Mouse (Mus musculus): ENCODE results near the gene Tbk1. TPM values are rescaled to one million over a fixed set of nuclear protein-coding genes. Genes with fewer than 3 reads are reported as not detected.

Tbk1 gene
- total and polyA plus RNA-seq, 3 experiments = 7.2 to 15.6 (median 14.9) TPM

DNA sequence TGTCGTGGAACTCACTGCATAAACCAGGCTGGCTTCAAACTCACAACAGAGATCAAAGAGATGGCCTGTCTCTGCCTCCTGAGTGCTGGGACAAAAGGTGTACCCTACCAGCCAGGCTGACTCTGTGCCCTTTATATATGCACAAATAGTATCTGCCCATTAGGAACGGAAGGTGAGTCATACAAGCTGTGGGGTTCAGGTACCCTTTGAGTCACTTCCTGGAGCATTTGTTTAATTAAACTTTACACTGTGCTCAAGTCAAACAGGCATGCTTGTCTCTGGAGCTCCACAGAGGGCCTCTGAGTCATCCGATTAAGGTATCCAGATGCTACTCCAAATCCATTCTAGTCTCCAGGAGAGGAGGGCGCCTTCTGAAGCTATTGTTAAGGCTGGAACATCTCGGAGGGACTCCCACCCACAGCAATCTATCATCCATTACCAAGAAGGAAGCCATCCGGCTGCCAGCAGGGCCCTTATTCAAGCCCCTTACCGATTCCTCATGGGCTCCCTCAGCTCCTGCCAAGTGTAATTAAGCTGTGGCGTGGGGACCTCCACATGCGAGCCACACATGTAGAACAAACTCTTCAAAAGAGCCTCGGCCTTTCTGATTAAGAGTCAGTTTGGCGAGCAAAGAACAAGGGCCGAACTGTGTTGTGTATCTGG is 65.5 kb downstream of the Tbk1 start:
- Histone ChIP-seq H3K27me3 (ENCODE audit: control insufficient read depth, insufficient read depth, low read length) (no peaks in the 10 kb centered on the region), H3K79me2 (replicated peaks; ENCODE audit: control insufficient read depth, insufficient read depth, low read length) (no peaks in the 10 kb centered on the region), H3K9ac (ENCODE audit: low read depth, low read length) (no peak overlapping the region), H3K27ac (no peak overlapping the region), H3K4me1 (ENCODE audit: control insufficient read depth, insufficient read depth, low read length) (peaks cover 2% of the 10 kb centered on the region), H3K4me3 (no peak overlapping the region), H3K36me3 (ENCODE audit: control insufficient read depth, insufficient read depth, low read length) (no peaks in the 10 kb centered on the region)
- DNase-seq = no peak
- intact Hi-C loops (cut with DNase I) = no loop called here
- 55% methylated on average over 12 of the region's 12 CpGs for WGBS
- TF ChIP-seq CTCF (IDR thresholded peaks at IDR 0.05) = no peak
- TF ChIP-seq POLR2A (IDR thresholded peaks at IDR 0.05; ENCODE audit: insufficient read depth, low read depth, low read length) = no peak
- no peak for TF ChIP-seq EP300 (IDR thresholded peaks at IDR 0.05; ENCODE audit: insufficient read depth, low read depth, low read length)

DNA sequence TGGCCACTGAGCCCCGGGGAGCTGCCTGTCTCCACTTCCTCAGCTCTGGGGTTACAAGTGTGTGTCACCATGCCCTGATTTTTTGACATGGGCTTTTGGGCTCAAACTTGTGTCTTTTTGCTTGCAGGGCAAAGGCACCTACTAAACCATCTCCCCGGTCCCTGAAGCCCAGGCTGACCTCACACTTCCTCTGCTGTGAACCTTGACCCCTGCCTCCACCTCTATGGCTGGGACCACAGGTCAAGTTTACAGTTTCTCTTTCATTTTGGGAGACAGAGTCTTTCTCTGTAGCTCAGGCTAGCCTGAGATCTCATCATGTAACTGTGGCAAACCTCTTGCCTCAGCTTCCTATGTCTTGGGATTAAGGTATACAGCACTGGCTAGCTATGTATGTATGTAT is 66.9 kb downstream of the Tbk1 start:
- H3K36me3 ChIP-seq (ENCODE audit: control insufficient read depth, insufficient read depth, low read length) = no peaks in the 10 kb centered on the region
- H3K27me3 ChIP-seq (ENCODE audit: control insufficient read depth, insufficient read depth, low read length) = no peaks in the 10 kb centered on the region
- H3K9ac ChIP-seq (ENCODE audit: low read depth, low read length) = no peak overlapping the region
- TF ChIP-seq CTCF (IDR thresholded peaks at IDR 0.05) (no peak), POLR2A (IDR thresholded peaks at IDR 0.05; ENCODE audit: insufficient read depth, low read depth, low read length) (no peak), EP300 (IDR thresholded peaks at IDR 0.05; ENCODE audit: insufficient read depth, low read depth, low read length) (no peak)
- WGBS = 62% methylated on average over 2 of the region's 2 CpGs
- no peak overlapping the region for H3K27ac ChIP-seq
- H3K4me1 ChIP-seq (ENCODE audit: control insufficient read depth, insufficient read depth, low read length) = peaks cover 2% of the 10 kb centered on the region
- DNase-seq = no peak
- intact Hi-C loops (cut with DNase I) = no loop called here
- no peak overlapping the region for H3K4me3 ChIP-seq
- no peaks in the 10 kb centered on the region for H3K79me2 ChIP-seq (replicated peaks; ENCODE audit: control insufficient read depth, insufficient read depth, low read length)

DNA sequence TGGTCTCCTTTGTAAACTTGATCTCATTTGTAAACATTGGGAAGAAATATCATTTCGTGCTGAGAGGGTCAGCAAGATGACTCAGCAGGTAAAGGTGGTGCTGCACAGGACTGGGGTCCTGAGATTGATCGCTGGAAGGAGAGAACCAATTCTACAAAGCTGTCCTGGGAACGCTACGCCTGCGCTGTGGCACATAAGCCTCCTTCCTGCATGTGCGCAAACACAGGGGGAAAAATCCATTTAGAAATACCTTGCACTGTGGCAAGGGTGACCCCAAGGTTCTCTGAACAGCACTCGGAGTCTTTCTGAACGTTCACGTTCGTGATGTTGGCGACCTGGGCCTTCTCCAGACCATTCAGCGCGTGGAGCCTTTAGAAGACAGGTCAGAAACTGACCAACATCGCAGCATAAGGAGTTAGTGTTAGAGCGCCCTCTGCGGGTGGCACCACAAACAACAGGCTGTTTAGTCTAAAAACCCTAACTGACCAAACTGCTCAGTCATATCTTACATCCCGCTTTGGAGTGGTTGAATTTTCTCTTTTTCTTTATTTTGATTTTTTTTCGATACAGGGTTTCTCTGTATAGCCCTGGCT is 70.5 kb downstream of the Tbk1 start:
- Histone ChIP-seq H3K9ac (ENCODE audit: low read depth, low read length) (no peak overlapping the region), H3K27ac (no peak overlapping the region), H3K4me1 (ENCODE audit: control insufficient read depth, insufficient read depth, low read length) (peaks cover 2% of the 10 kb centered on the region), H3K27me3 (ENCODE audit: control insufficient read depth, insufficient read depth, low read length) (no peaks in the 10 kb centered on the region), H3K36me3 (ENCODE audit: control insufficient read depth, insufficient read depth, low read length) (no peaks in the 10 kb centered on the region), H3K79me2 (replicated peaks; ENCODE audit: control insufficient read depth, insufficient read depth, low read length) (no peaks in the 10 kb centered on the region), H3K4me3 (no peak overlapping the region)
- peak; percentile 94 for TF ChIP-seq CTCF (IDR thresholded peaks at IDR 0.05)
- no peak for TF ChIP-seq POLR2A (IDR thresholded peaks at IDR 0.05; ENCODE audit: insufficient read depth, low read depth, low read length)
- 0 out of 2 replicates have a peak, but pooled peaks have one; percentile 86 for TF ChIP-seq EP300 (IDR thresholded peaks at IDR 0.05; ENCODE audit: insufficient read depth, low read depth, low read length)
- WGBS = 31% methylated on average over 18 of the region's 18 CpGs
- peak; percentile 83 to 89 for DNase-seq
- intact Hi-C loops (cut with DNase I) = loop anchor here (1.0 kb wide), 1 partner anchor 107 kb away; no protein-coding TSS in a partner anchor

DNA sequence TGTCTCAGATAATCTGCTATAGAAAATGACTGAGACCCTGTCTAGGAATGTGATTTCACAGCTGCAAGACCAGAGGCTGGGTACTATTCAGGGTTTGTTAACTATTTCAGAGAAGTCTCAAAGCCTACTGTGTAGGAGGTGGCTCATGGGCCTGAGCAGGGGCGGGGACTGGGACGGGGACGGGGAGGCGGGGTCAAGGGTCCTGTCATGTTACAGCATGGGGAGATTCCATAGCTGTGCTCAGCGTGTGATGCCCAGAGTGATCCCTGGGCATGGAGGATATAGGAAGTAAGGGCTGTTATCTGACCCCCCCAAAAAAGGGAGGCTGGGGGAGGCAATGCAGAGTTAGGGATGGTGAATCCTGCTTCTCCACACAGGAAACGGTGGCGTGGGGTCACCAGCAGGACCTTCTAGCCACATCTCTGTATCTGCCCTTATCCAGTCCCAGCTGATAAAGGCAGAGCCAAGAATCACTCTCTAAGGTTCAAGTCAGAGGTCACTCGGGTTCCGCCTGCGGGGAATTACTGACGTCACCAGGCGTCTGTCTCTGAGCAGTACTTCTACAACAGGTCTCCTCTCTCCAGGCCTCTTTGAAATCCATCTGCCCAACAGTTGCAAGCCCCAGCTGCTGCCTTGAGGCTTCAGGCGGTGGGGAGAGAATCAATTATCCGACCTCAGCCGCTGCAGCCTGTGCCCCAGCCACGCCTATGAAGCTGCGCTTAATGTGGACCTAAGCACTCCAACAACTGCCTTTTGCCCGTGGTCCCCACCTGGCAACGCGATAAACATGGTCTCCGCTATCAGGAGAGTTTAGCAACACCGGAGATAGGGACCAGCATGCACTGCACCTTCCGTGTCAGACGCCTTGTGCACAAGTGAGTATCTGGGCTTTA is 76.6 kb downstream of the Tbk1 start:
- TF ChIP-seq POLR2A (IDR thresholded peaks at IDR 0.05; ENCODE audit: insufficient read depth, low read depth, low read length) (no peak), CTCF (IDR thresholded peaks at IDR 0.05) (no peak)
- Histone ChIP-seq H3K79me2 (replicated peaks; ENCODE audit: control insufficient read depth, insufficient read depth, low read length) (no peaks in the 10 kb centered on the region), H3K27me3 (ENCODE audit: control insufficient read depth, insufficient read depth, low read length) (no peaks in the 10 kb centered on the region), H3K36me3 (ENCODE audit: control insufficient read depth, insufficient read depth, low read length) (no peaks in the 10 kb centered on the region), H3K4me3 (no peak overlapping the region), H3K9ac (ENCODE audit: low read depth, low read length) (no peak overlapping the region), H3K27ac (no peak overlapping the region), H3K4me1 (ENCODE audit: control insufficient read depth, insufficient read depth, low read length) (peaks cover 2% of the 10 kb centered on the region)
- intact Hi-C loops (cut with DNase I) = loop anchor here (2.0 kb wide), 1 partner anchor 33 kb away; the partner anchor contains the start of gene Rassf3
- peak; percentile 45 to 49 for DNase-seq
- 30% methylated on average over 24 of the region's 24 CpGs for WGBS

DNA sequence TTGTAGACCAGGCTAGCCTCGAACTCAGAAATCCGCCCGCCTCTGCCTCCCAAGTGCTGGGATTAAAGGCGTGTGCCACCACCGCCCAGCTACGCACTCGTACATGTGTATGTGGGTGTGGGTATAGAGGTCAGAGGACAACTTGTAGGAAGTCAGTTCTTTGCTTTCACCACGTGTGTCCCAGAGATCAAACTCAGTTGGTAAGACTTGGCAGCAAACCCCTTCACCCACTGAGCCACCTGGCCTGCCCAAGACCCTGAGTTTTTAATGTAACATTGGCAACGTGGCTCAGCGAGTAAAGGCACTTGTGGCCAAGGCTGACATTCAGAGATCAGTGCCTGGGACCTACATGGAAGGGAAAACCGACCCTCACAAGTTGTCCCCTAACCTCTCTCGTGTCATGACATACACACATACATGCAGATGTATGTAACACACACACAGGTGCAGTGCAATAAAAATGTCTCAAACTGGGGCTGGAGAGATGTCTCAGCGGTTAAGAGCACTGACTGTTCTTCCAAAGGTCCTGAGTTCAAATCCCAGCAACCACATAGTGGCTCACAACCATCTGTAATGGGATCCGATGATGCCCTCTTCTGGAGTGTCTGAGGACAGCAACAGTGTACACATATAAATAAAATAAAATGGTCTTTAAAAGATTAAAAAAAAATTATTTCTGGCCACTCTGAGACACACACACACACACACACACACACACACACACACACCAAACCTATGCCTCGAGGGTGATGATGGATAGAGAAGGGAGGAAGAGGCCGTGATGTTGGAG is 78.6 kb downstream of the Tbk1 start:
- no peak for DNase-seq
- Histone ChIP-seq H3K9ac (ENCODE audit: low read depth, low read length) (no peak overlapping the region), H3K79me2 (replicated peaks; ENCODE audit: control insufficient read depth, insufficient read depth, low read length) (no peaks in the 10 kb centered on the region), H3K4me3 (no peak overlapping the region), H3K27me3 (ENCODE audit: control insufficient read depth, insufficient read depth, low read length) (no peaks in the 10 kb centered on the region), H3K36me3 (ENCODE audit: control insufficient read depth, insufficient read depth, low read length) (no peaks in the 10 kb centered on the region), H3K27ac (no peak overlapping the region), H3K4me1 (ENCODE audit: control insufficient read depth, insufficient read depth, low read length) (peaks cover 2% of the 10 kb centered on the region)
- peak; percentile 46 for TF ChIP-seq CTCF (IDR thresholded peaks at IDR 0.05)
- TF ChIP-seq POLR2A (IDR thresholded peaks at IDR 0.05; ENCODE audit: insufficient read depth, low read depth, low read length) = no peak
- no peak for TF ChIP-seq EP300 (IDR thresholded peaks at IDR 0.05; ENCODE audit: insufficient read depth, low read depth, low read length)
- intact Hi-C loops (cut with DNase I) = no loop called here
- WGBS = 94% methylated on average over 16 of the region's 16 CpGs

Data from heart, adult 2 months (tissue).